In the genomic region with DNA sequence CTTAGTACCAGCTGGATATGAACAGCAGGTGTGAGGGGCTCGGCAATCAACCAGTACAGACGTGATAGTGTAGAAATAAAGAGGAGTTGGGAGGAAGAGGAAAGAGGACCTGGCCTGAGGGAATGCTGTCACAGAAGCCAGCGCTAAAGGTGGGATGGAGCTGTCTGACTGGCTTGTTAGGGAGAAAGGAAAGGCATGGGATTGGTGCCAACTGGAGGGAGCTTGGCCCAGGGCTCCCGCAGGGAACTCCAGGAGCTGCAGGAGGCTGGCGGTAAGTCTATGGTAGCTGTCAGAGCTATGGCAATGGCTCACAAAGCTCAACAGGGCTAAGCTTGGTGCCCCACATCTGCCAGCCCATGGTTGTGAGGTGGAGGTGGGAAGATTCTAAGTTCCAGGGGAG, we compare ENCODE assay signal across 20 mouse cellular contexts. TPM values are rescaled to one million over a fixed set of nuclear protein-coding genes. Genes with fewer than 3 reads are reported as not detected.
DNase-seq lines count a peak whose midpoint lies in the region; TF ChIP-seq lines count a peak whose summit lies in the region.
"Had no signal": no experiment of that assay in that cellular context is flagged by ENCODE, and none has a peak within 500 bp of the region (broad histone marks: within the 10 kb centered on the region; RNA-seq: fewer than 3 reads in every experiment).

No protein-coding gene starts in this region.

- TF ChIP-seq POLR2A in kidney, adult 2 months (IDR thresholded peaks at IDR 0.05; ENCODE audit: low read depth, low read length), result no peak
- no peak for TF ChIP-seq POLR2A in lung, adult 2 months (IDR thresholded peaks at IDR 0.05; ENCODE audit: borderline replicate concordance, extremely low read depth, low read depth, low read length)
- TF ChIP-seq POLR2A in thymus, adult 2 months (IDR thresholded peaks at IDR 0.05; ENCODE audit: control insufficient read depth, extremely low read depth, insufficient read depth, low read length, poor library complexity), result no peak

- H3K4me1 ChIP-seq in kidney, adult 2 months (ENCODE audit: control insufficient read depth, insufficient read depth, low read length), result peaks cover 3% of the 10 kb centered on the region; the same call in 1 of the 2 replicates
- peaks cover 11% of the 10 kb centered on the region; the same call in 1 of the 2 replicates for H3K4me1 ChIP-seq in lung, adult 2 months (ENCODE audit: control insufficient read depth, insufficient read depth, low read length)
- H3K4me1 ChIP-seq in thymus, adult 2 months (replicated peaks; ENCODE audit: control insufficient read depth, insufficient read depth, low read length), result peaks cover 18% of the 10 kb centered on the region

- H3K4me3 ChIP-seq in kidney, adult 2 months (ENCODE audit: insufficient read depth, low read depth, low read length), result no peak overlapping the region
- H3K4me3 ChIP-seq in lung, adult 2 months (replicated peaks; ENCODE audit: extremely low read depth, low read depth, low read length), result no peak overlapping the region
- no peak overlapping the region for H3K4me3 ChIP-seq in thymus, adult 2 months (ENCODE audit: control insufficient read depth, insufficient read depth, low read length)
- H3K4me3 ChIP-seq: embryonic facial prominence, embryonic 12.5 days; erythroblast, embryonic 14.5 days; forebrain, embryonic 13.5 days; limb, embryonic 15.5 days; midbrain, embryonic 12.5 days had no signal

- DNase-seq in kidney, adult 2 months, result peak; percentile 50
- no peak for DNase-seq in kidney, adult 8-10 months
- DNase-seq in lung, postnatal 10 days, result peak; percentile 45
- no peak for DNase-seq in lung, adult 2 months
- DNase-seq in 3T3-L1 (ENCODE audit: low read depth, low spot score), result peak; percentile 68
- peak; percentile 60 for DNase-seq in MN1 (ENCODE audit: low spot score)
- DNase-seq in thymus, adult 2 months, result no peak
- DNase-seq: cerebellum, adult 8-10 months; gastrocnemius, postnatal 14 days; heart, adult 18-20 months; heart, postnatal 4 days; layer of hippocampus, postnatal 36 days; right cerebral cortex, postnatal 4 days had no signal

- no peaks in the 10 kb centered on the region for H3K27me3 ChIP-seq in kidney, adult 2 months (replicated peaks; ENCODE audit: control insufficient read depth, insufficient read depth, low read length)
- H3K27me3 ChIP-seq in thymus, adult 2 months (ENCODE audit: control insufficient read depth, insufficient read depth, low read length), result no peaks in the 10 kb centered on the region

- 27% methylated on average over 5 of the region's 5 CpGs for WGBS in kidney, adult 2 months
- WGBS in lung, adult 2 months, result 30% methylated on average over 5 of the region's 5 CpGs
- 93% methylated on average over 5 of the region's 5 CpGs for WGBS in thymus, adult 2 months

- no peaks in the 10 kb centered on the region for H3K36me3 ChIP-seq in kidney, adult 2 months (ENCODE audit: control insufficient read depth, insufficient read depth, low read length)
- no peaks in the 10 kb centered on the region for H3K36me3 ChIP-seq in thymus, adult 2 months (ENCODE audit: control insufficient read depth, insufficient read depth, low read length)
- H3K36me3 ChIP-seq: embryonic facial prominence, embryonic 12.5 days; limb, embryonic 15.5 days; midbrain, embryonic 12.5 days had no signal

- H3K27ac ChIP-seq in kidney, adult 2 months (ENCODE audit: insufficient read depth, low read depth, low read length), result no peak overlapping the region
- H3K27ac ChIP-seq in thymus, adult 2 months (ENCODE audit: control insufficient read depth, insufficient read depth, low read length), result no peak overlapping the region
- H3K27ac ChIP-seq: embryonic facial prominence, embryonic 12.5 days; forebrain, embryonic 13.5 days; hindbrain, postnatal 0 days; limb, embryonic 15.5 days; midbrain, embryonic 12.5 days had no signal

- no peak for TF ChIP-seq CTCF in kidney, adult 2 months (conservative IDR thresholded peaks at IDR 0.05; ENCODE audit: insufficient read depth, insufficient read length, low read depth, low read length)
- no peak for TF ChIP-seq CTCF in lung, adult 2 months (IDR thresholded peaks at IDR 0.05; ENCODE audit: insufficient read depth, low read length)
- no peak for TF ChIP-seq CTCF in thymus, adult 2 months (IDR thresholded peaks at IDR 0.05; ENCODE audit: borderline replicate concordance, control insufficient read depth, extremely low read depth, insufficient read depth, low read length, poor library complexity)

RNA-seq across cellular contexts. Expression of a gene that starts 3.5 kb away (rescaled TPM):
- polyA plus RNA-seq in kidney, adult 2 months (2012; rRNA removed), result 18.4 and 24.4 TPM in 2 replicates
- polyA plus RNA-seq in lung, adult 2 months (2012; rRNA removed), result 58.4 and 68.0 TPM in 2 replicates
- 145 and 151 TPM in 2 replicates for polyA plus RNA-seq in thymus, adult 2 months (2012; rRNA removed)

RNA-seq across cellular contexts. Expression of a gene that starts 5.0 kb away (rescaled TPM):
- 3,589 and 3,709 TPM in 2 replicates for polyA plus RNA-seq in kidney, adult 2 months (2012; rRNA removed)
- 3,384 and 4,193 TPM in 2 replicates for polyA plus RNA-seq in lung, adult 2 months (2012; rRNA removed)
- polyA plus RNA-seq in thymus, adult 2 months (2012; rRNA removed), result 7,420 and 8,337 TPM in 2 replicates

RNA-seq across cellular contexts. Expression of a gene that starts 9.7 kb away (rescaled TPM):
- polyA plus RNA-seq in kidney, adult 2 months (2012; rRNA removed), result 0.19 and 0.31 TPM in 2 replicates
- polyA plus RNA-seq in lung, adult 2 months (2012; rRNA removed), result 0.71 and 1.3 TPM in 2 replicates
- polyA plus RNA-seq in thymus, adult 2 months (2012; rRNA removed), result 0.80 and 1.4 TPM in 2 replicates
- polyA plus RNA-seq: heart, embryonic 14.5 days had no signal

RNA-seq across cellular contexts. Expression of a gene that starts 28.5 kb away (rescaled TPM):
- polyA plus RNA-seq in kidney, adult 2 months (2012; rRNA removed), result 48.9 and 49.2 TPM in 2 replicates
- polyA plus RNA-seq in lung, adult 2 months (2012; rRNA removed), result 43.8 and 48.0 TPM in 2 replicates
- polyA plus RNA-seq in thymus, adult 2 months (2012; rRNA removed), result 51.8 and 53.4 TPM in 2 replicates

RNA-seq across cellular contexts. Expression of a gene that starts 39.2 kb away (rescaled TPM):
- polyA plus RNA-seq in kidney, adult 2 months (2012; rRNA removed), result 9.4 and 11.0 TPM in 2 replicates
- 3.4 and 5.0 TPM in 2 replicates for polyA plus RNA-seq in lung, adult 2 months (2012; rRNA removed)
- polyA plus RNA-seq in thymus, adult 2 months (2012; rRNA removed), result 4.2 and 6.4 TPM in 2 replicates

Comparison
In these comparisons a context has a peak if more than half of its experiments do, and no peak if none do; other contexts are left out.
1. DNase-seq: peak in kidney, adult 2 months (single experiment), lung, postnatal 10 days (single experiment), 3T3-L1 (single experiment) and MN1 (single experiment); none in kidney, adult 8-10 months (0 of 2), lung, adult 2 months (single experiment) and thymus, adult 2 months (single experiment).